Mouse (Mus musculus) left cerebral cortex, postnatal 36 days (tissue): ENCODE data around the gene 9030025P20Rik. TPM values are rescaled to one million over a fixed set of nuclear protein-coding genes. Genes with fewer than 3 reads are reported as not detected.
A peak's percentile ranks its signal among the peaks of the same experiment; 100 is the strongest.
"Not testable (repeated sequence)": the region's sequence is repeated elsewhere in the genome, so short reads cannot be mapped to it uniquely, and the experiment has no call there.

Experiments
- DNase-seq, 2 experiments: peaks; one replicate each; pipeline ENCODE4 v3.0.0; 2021 to 2022; ENCODE audit warnings: low spot score in 2 of 2, mixed read lengths in 1 of 2
- intact Hi-C: fragments of 180-260 bp; cut with DNase I; formaldehyde crosslinking; loops from one replicate; pipeline ENCODE4 v1.15.1; 2025
- total RNA-seq, 2 experiments: library from RNA; stranded (reverse); gene quantifications; 2 replicates each; pipeline ENCODE4 v1.2.3; 2021

9030025P20Rik gene
- total RNA-seq, 2 experiments from 2014 or later, result 3.9 to 6.3 TPM

DNA sequence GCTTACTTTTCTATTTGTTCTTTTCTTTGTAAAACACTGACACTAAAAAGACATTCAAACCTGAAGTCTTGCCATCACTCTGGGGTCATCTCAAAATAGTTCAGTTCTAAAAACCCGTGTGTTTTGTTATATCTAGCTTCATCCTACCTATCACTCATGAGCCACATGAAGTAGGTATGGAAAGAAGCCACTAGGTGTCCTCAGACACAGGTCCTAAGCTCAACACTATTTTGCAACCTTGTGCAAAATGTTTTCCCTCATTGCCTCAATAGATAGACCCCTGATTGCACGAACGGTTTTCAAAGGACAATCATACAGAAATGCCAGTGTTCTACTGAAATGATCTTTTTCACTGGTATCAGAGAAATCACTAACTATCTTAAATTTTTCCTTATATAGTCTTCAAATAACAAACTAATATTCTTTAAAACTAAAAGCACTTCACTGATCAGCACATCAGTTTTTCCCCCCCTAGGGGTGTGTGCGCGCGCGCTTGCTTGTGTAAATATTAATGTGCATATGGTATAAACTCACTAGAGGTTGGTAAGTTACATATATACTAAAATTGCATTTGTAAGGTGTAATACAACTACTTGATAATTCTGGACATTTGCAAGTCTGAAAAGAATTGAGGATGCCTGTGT, 428 bp upstream of the 9030025P20Rik start:
- intact Hi-C loops, DNase-seq: not testable (repeated sequence)

GRCm38 (mm10) chr17:14990116-14990702, 11.9 kb downstream of the 9030025P20Rik start:
- intact Hi-C loops, result not testable (repeated sequence)
- peak in 1 of 2 experiments; percentile 2 for DNase-seq

DNA sequence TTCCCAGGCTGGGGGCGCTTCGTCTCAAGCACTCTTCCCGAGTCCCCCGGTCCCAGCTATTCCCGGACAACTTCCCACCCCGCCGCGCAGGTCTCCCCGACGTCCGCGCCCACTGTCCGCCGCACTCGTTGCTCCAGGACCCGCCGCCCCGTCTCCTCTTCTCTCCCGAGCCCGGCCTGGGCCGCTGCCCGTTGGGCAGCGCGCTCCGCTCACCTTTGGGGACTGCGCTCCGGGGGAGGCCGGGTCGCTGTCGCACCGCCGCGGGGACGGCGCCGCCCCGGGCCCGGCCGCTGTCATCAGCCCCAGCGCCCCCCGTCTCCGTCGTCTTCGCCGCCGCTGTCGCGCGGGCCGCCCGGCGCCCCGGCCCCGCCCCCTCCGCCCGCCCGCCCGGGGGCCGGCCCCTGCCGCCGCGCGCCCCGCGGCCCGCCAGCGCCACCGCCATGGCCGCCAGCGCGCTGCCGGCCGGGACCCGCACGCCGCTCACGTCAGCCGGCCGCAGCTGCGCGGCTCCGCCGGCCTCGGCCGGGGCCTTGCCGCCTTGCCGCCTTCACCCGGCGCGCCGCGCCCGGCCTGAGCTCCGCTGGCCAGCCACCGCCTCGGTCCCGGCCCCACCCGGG, 14.4 kb downstream of the 9030025P20Rik start:
- DNase-seq, intact Hi-C loops: not testable (repeated sequence)

- intact Hi-C loops, DNase-seq: not testable (repeated sequence)
Observed at GRCm38 (mm10) chr17:14993139-14993832, 15.0 kb downstream of the 9030025P20Rik start.

DNA sequence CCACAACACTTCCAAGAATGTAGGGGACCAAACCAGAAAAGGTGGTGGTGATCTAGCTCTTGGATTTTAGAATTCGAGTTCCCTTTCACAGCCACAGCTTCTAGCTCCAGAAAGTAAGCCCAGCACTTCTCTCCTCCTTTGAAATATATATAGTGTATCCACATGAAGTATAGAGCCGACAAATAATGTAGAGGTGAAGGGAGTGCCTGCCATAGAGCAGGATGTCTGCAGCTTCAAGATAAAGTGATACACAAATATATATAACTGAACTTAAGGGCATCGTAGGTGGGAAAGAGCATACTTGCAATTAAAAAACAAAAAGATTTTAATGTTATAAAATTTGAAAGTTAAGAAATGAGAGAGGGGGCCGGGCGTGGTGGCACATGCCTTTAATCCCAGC, 15.9 kb downstream of the 9030025P20Rik start:
- DNase-seq, intact Hi-C loops: not testable (repeated sequence)

DNA sequence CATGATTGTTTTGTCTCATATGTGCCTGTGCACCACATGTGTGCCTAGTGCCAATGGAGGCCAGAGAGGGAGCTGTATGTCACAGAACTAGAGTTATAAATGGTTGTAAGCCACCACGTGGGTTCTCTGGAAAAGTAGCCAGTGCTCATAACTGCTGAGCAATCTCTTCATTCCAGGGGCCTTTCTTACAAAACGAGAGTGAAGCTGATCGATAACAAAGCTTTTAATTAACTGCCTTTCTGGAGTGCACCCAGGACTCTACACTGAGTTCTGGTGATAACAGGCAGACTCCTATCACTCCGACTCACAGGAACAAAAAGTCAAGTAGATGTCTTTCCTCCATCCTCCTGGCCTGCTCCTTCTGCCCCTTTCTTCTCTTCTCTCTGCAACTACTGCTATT, 21.8 kb downstream of the 9030025P20Rik start:
- DNase-seq, intact Hi-C loops: not testable (repeated sequence)

DNA sequence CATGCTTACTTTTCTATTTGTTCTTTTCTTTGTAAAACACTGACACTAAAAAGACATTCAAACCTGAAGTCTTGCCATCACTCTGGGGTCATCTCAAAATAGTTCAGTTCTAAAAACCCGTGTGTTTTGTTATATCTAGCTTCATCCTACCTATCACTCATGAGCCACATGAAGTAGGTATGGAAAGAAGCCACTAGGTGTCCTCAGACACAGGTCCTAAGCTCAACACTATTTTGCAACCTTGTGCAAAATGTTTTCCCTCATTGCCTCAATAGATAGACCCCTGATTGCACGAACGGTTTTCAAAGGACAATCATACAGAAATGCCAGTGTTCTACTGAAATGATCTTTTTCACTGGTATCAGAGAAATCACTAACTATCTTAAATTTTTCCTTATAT, 30.8 kb downstream of the 9030025P20Rik start:
- DNase-seq, intact Hi-C loops: not testable (repeated sequence)

DNA sequence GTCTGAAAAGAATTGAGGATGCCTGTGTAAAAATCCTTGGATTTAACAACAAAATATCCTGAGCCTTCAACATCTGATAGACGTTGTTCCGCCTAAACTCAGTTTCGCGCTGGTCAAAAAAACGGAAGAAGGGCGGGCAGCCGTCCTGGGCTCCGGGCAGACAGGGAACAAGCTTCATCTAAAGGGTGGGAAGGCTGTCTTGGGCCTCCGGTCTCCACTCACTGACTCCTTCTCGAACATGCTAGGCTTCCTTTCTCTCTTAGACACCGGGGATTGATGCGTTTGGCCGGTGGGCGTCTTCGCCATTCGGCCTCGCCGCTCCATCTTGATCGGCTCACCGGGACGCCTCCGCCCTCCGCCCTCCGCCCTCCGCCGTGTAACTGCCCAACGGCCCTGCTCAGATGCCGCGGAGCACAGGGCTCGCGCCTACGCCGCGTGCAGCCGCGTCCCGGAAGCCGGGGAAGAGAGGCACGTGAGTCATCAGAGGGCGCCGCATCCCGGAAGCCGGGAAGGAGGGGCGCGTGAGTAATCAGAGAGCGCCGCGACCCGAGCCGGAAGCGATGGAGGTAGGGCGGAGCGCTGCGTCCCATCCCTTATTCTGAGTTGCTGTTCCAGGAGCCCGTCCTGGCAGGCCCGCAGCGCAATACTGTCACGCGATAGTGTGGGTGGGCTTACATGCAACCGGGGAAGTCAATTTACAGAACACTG, 31.6 kb downstream of the 9030025P20Rik start, which contains the start of gene Gm3435:
Gene Gm3435 (plus strand): TSS at position 471 of the 708 bp plus-strand sequence.
- DNase-seq, intact Hi-C loops: not testable (repeated sequence)

DNA sequence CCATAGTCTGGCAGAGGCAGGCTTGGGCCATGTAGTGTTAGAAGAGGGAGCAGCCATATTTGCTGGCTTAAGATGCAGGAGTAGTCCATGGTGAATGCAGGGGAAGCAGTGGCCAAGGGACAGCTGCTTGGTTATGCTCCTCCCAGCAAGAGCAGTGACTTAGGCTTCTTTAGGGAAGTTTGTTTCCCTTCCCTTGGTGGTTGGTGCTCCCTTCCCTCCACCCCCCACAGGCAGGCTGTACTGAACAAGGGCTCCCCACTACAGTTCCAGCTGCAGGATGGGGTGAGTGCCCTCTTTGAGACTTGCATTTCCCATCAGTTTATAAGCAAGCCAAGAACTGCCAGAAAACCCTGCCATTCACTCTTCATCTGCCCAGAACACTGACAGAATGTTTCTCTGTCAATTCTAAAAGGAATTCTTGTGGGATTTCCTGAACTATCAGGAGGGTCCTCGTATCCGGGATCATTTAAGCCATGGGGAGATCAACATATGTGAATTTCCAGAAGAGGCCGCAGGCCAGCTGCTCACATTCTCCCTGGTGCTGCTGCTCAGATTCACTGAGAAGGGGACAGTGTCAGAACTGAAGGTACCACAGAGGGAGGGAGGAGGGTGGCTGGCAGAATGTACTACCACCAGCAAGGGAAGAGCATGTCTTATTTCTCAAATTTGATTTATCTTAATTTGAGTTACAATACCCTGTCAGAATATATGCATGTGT, 43.4 kb downstream of the 9030025P20Rik start:
- peak; percentile 7 to 18 for DNase-seq
- intact Hi-C loops, result not testable (repeated sequence)

DNA sequence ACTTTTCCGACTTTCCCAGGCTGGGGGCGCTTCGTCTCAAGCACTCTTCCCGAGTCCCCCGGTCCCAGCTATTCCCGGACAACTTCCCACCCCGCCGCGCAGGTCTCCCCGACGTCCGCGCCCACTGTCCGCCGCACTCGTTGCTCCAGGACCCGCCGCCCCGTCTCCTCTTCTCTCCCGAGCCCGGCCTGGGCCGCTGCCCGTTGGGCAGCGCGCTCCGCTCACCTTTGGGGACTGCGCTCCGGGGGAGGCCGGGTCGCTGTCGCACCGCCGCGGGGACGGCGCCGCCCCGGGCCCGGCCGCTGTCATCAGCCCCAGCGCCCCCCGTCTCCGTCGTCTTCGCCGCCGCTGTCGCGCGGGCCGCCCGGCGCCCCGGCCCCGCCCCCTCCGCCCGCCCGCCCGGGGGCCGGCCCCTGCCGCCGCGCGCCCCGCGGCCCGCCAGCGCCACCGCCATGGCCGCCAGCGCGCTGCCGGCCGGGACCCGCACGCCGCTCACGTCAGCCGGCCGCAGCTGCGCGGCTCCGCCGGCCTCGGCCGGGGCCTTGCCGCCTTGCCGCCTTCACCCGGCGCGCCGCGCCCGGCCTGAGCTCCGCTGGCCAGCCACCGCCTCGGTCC, 45.7 kb downstream of the 9030025P20Rik start:
- intact Hi-C loops, DNase-seq: not testable (repeated sequence)

- intact Hi-C loops, result not testable (repeated sequence)
Observed at GRCm38 (mm10) chr17:15024502-15025193, 46.4 kb downstream of the 9030025P20Rik start.

GRCm38 (mm10) chr17:15025513-15025912, 47.2 kb downstream of the 9030025P20Rik start:
- intact Hi-C loops, DNase-seq: not testable (repeated sequence)

More at GRCm38 (mm10) chr17:15024502-15025193, 46.4 kb downstream of the 9030025P20Rik start:
- not testable (repeated sequence) for DNase-seq

GRCm38 (mm10) chr17:15031414-15031813, 53.1 kb downstream of the 9030025P20Rik start:
- DNase-seq, intact Hi-C loops: not testable (repeated sequence)

DNA sequence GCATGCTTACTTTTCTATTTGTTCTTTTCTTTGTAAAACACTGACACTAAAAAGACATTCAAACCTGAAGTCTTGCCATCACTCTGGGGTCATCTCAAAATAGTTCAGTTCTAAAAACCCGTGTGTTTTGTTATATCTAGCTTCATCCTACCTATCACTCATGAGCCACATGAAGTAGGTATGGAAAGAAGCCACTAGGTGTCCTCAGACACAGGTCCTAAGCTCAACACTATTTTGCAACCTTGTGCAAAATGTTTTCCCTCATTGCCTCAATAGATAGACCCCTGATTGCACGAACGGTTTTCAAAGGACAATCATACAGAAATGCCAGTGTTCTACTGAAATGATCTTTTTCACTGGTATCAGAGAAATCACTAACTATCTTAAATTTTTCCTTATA, 62.2 kb downstream of the 9030025P20Rik start:
- DNase-seq, intact Hi-C loops: not testable (repeated sequence)
